Mouse (Mus musculus) intestine, embryonic 14.5 days (tissue): ENCODE results near the gene Dnmbp. TPM values are rescaled to one million over a fixed set of nuclear protein-coding genes. Genes with fewer than 3 reads are reported as not detected.

Source experiments
- ATAC-seq: fragments of 200-750 bp; cut with Nextera tagmentation; replicated peaks from 2 replicates; pipeline ENCODE4 v1.8.0; 2017; ENCODE audit warnings: low read depth, moderate number of reproducible peaks, moderate TSS enrichment, moderate library complexity; ENCODE audit not compliant: low FRiP score, low TSS enrichment
- DNase-seq: peaks from one replicate; pipeline ENCODE4 v3.0.0-alpha.2; 2018; ENCODE audit warnings: low spot score
- H3K27ac ChIP-seq: fragments of 300-500 bp; sonication (generic); 2 replicates; pipeline ENCODE4 v1.5.1; 2014; ENCODE audit warnings: low read depth, mild to moderate bottlenecking, control low read depth
- H3K27me3 ChIP-seq: fragments of 300-500 bp; sonication (generic); replicated peaks from 2 replicates; pipeline ENCODE4 v1.6.1; 2014; ENCODE audit warnings: low read length, control low read depth; ENCODE audit not compliant: control insufficient read depth, insufficient read depth
- H3K36me3 ChIP-seq: fragments of 300-500 bp; sonication (generic); 2 replicates; pipeline ENCODE4 v1.6.1; 2014; ENCODE audit warnings: low read length, control low read depth; ENCODE audit not compliant: control insufficient read depth, insufficient read depth
- H3K4me1 ChIP-seq: fragments of 300-500 bp; sonication (generic); replicated peaks from 2 replicates; pipeline ENCODE4 v1.6.1; 2014; ENCODE audit warnings: low read length, control low read depth, mixed read lengths; ENCODE audit not compliant: control insufficient read depth, insufficient read depth
- H3K4me2 ChIP-seq: fragments of 300-500 bp; sonication (generic); 2 replicates; pipeline ENCODE4 v1.6.1; 2014; ENCODE audit warnings: low read length
- H3K4me3 ChIP-seq: fragments of 300-500 bp; sonication (generic); 2 replicates; pipeline ENCODE4 v1.5.1; 2014; ENCODE audit warnings: low read depth, low read length, control low read depth, mixed read lengths
- H3K9ac ChIP-seq: fragments of 300-500 bp; sonication (generic); 2 replicates; pipeline ENCODE4 v1.6.1; 2014; ENCODE audit warnings: mild to moderate bottlenecking, low read length
- H3K9me3 ChIP-seq: fragments of 300-500 bp; sonication (generic); 2 replicates; pipeline ENCODE4 v1.6.1; 2016; ENCODE audit warnings: low read length, control low read depth; ENCODE audit not compliant: control insufficient read depth
- WGBS: fragments of 180-500 bp; shearing (Covaris S2); extraction: QIAGEN DNeasy Blood & Tissue Kit; methylation state at CpG from one replicate; pipeline ENCODE4 v1.1.7; 2014; 5-methylcytosine and 5-hydroxymethylcytosine counted together
- polyA plus RNA-seq: library from polyadenylated mRNA; unstranded; fragments of >200 nt; fragmentation: Nextera tagmentation; extraction: Ambion mirVana; gene quantifications from 2 replicates; pipeline ENCODE4 v1.2.1, GENCODE M21; 2014

The Dnmbp gene
- polyA plus RNA-seq, 1 experiment from 2014 or later: 37.5 TPM

- no peak overlapping the region for H3K4me2 ChIP-seq
- H3K4me3 ChIP-seq: no peak overlapping the region
- peaks cover 7% of the 10 kb centered on the region for H3K4me1 ChIP-seq
- H3K9ac ChIP-seq: no peak overlapping the region
- H3K9me3 ChIP-seq: no peaks in the 10 kb centered on the region
- H3K27ac ChIP-seq: no peak overlapping the region
- DNase-seq: no peak
- no peaks in the 10 kb centered on the region for H3K27me3 ChIP-seq
- H3K36me3 ChIP-seq: peaks cover 94% of the 10 kb centered on the region
- ATAC-seq: no peak
- 88% methylated on average over 4 of the region's 4 CpGs for WGBS
Observed at GRCm38 (mm10) chr19:43870418-43870817, 69.6 kb downstream of the Dnmbp start.

- DNase-seq (no peak), ATAC-seq (no peak; the same call in 1 of the 2 replicates)
- Histone ChIP-seq H3K36me3 (peaks cover 89% of the 10 kb centered on the region), H3K27me3 (no peaks in the 10 kb centered on the region), H3K9me3 (no peaks in the 10 kb centered on the region), H3K27ac (no peak overlapping the region), H3K4me1 (no peaks in the 10 kb centered on the region), H3K9ac (no peak overlapping the region), H3K4me2 (no peak overlapping the region), H3K4me3 (no peak overlapping the region)
- WGBS: 82% methylated on average over 6 of the region's 6 CpGs
Observed at GRCm38 (mm10) chr19:43857347-43857746, 82.6 kb downstream of the Dnmbp start.

- no peaks in the 10 kb centered on the region for H3K9me3 ChIP-seq
- H3K36me3 ChIP-seq: peaks cover 92% of the 10 kb centered on the region
- H3K4me3 ChIP-seq: no peak overlapping the region
- no peak overlapping the region for H3K9ac ChIP-seq
- H3K4me1 ChIP-seq: no peaks in the 10 kb centered on the region
- H3K27ac ChIP-seq: no peak overlapping the region
- H3K27me3 ChIP-seq: no peaks in the 10 kb centered on the region
- DNase-seq: no peak
- ATAC-seq: no peak
- 81% methylated on average over 7 of the region's 7 CpGs for WGBS
- no peak overlapping the region for H3K4me2 ChIP-seq
Observed at GRCm38 (mm10) chr19:43852837-43853545, 87.0 kb downstream of the Dnmbp start.

- Histone ChIP-seq H3K27me3 (no peaks in the 10 kb centered on the region), H3K9ac (no peak overlapping the region), H3K4me2 (no peak overlapping the region), H3K4me1 (no peaks in the 10 kb centered on the region), H3K9me3 (no peaks in the 10 kb centered on the region), H3K27ac (no peak overlapping the region), H3K4me3 (no peak overlapping the region), H3K36me3 (peaks cover 95% of the 10 kb centered on the region)
- ATAC-seq: no peak
- DNase-seq: no peak
- WGBS: 83% methylated on average over 21 of the region's 21 CpGs
Observed at GRCm38 (mm10) chr19:43851996-43852630, 87.9 kb downstream of the Dnmbp start.

- no peak overlapping the region for H3K4me2 ChIP-seq
- H3K36me3 ChIP-seq: peaks cover 95% of the 10 kb centered on the region
- no peaks in the 10 kb centered on the region for H3K9me3 ChIP-seq
- H3K9ac ChIP-seq: no peak overlapping the region
- H3K27me3 ChIP-seq: no peaks in the 10 kb centered on the region
- H3K4me3 ChIP-seq: no peak overlapping the region
- H3K27ac ChIP-seq: no peak overlapping the region
- peaks cover 3% of the 10 kb centered on the region; the same call in 1 of the 2 replicates for H3K4me1 ChIP-seq
- WGBS: 88% methylated on average over 11 of the region's 11 CpGs
- ATAC-seq (no peak), DNase-seq (no peak)
Observed at GRCm38 (mm10) chr19:43850026-43850425, 90.0 kb downstream of the Dnmbp start.

GRCm38 (mm10) chr19:43847966-43848365, 92.0 kb downstream of the Dnmbp start:
- Histone ChIP-seq H3K9ac (no peak overlapping the region), H3K36me3 (peaks cover 83% of the 10 kb centered on the region), H3K4me2 (no peak overlapping the region), H3K4me1 (peaks cover 3% of the 10 kb centered on the region; the same call in 1 of the 2 replicates), H3K9me3 (no peaks in the 10 kb centered on the region), H3K4me3 (no peak overlapping the region), H3K27ac (no peak overlapping the region), H3K27me3 (no peaks in the 10 kb centered on the region)
- ATAC-seq (no peak), DNase-seq (no peak)
- WGBS: 88% methylated on average over 15 of the region's 15 CpGs

GRCm38 (mm10) chr19:43847056-43847455, 92.9 kb downstream of the Dnmbp start:
- H3K4me2 ChIP-seq: no peak overlapping the region
- peaks cover 3% of the 10 kb centered on the region; the same call in 1 of the 2 replicates for H3K4me1 ChIP-seq
- H3K9me3 ChIP-seq: no peaks in the 10 kb centered on the region
- no peak overlapping the region for H3K27ac ChIP-seq
- 82% methylated on average over 15 of the region's 15 CpGs for WGBS
- no peaks in the 10 kb centered on the region for H3K27me3 ChIP-seq
- DNase-seq: no peak
- no peak overlapping the region for H3K9ac ChIP-seq
- no peak overlapping the region for H3K4me3 ChIP-seq
- H3K36me3 ChIP-seq: peaks cover 78% of the 10 kb centered on the region
- ATAC-seq: no peak

GRCm38 (mm10) chr19:43845331-43845908, 94.6 kb downstream of the Dnmbp start:
- no peak for DNase-seq
- Histone ChIP-seq H3K4me3 (no peak overlapping the region), H3K27ac (0 out of 2 replicates have a peak overlapping the region, but pooled peaks have one; percentile 11), H3K9me3 (no peaks in the 10 kb centered on the region), H3K4me1 (peaks cover 3% of the 10 kb centered on the region; the same call in 1 of the 2 replicates), H3K36me3 (peaks cover 62% of the 10 kb centered on the region), H3K27me3 (no peaks in the 10 kb centered on the region), H3K9ac (no peak overlapping the region), H3K4me2 (no peak overlapping the region)
- WGBS: 32% methylated on average over 7 of the region's 7 CpGs
- ATAC-seq: no peak
